Mouse (Mus musculus): ENCODE results near the gene Mlf1.

Mlf1 gene

GRCm38 (mm10) chr3:67373872-67374271 lies at the start of gene Mlf1:
Gene Mlf1, plus strand, starts transcription at chr3:67374097.
- peak; percentile 95 to 96 for DNase-seq (ENCODE audit: low spot score in 2 of 2)

- no peak for DNase-seq (ENCODE audit: low spot score in 2 of 2)
Observed at GRCm38 (mm10) chr3:67339558-67339957, 34.3 kb upstream of the Mlf1 start.

GRCm38 (mm10) chr3:67340921-67341320 lies 33.0 kb upstream of the Mlf1 start:
- DNase-seq (ENCODE audit: low spot score in 2 of 2): no peak

GRCm38 (mm10) chr3:67343004-67343662 lies 30.8 kb upstream of the Mlf1 start:
- DNase-seq (ENCODE audit: low spot score in 2 of 2): no peak

GRCm38 (mm10) chr3:67344599-67344998 lies 29.3 kb upstream of the Mlf1 start:
- DNase-seq (ENCODE audit: low spot score in 2 of 2): peak; percentile 64 to 78

- DNase-seq (ENCODE audit: low spot score in 2 of 2): no peak
Observed at GRCm38 (mm10) chr3:67346674-67347073, 27.2 kb upstream of the Mlf1 start.

GRCm38 (mm10) chr3:67351406-67352127 lies 22.3 kb upstream of the Mlf1 start:
- DNase-seq (ENCODE audit: low spot score in 2 of 2): no peak

- peak; percentile 48 to 67 for DNase-seq (ENCODE audit: low spot score in 2 of 2)
Observed at GRCm38 (mm10) chr3:67352128-67352762, 21.7 kb upstream of the Mlf1 start.

GRCm38 (mm10) chr3:67352763-67353149 lies 21.1 kb upstream of the Mlf1 start:
- DNase-seq (ENCODE audit: low spot score in 2 of 2): no peak

GRCm38 (mm10) chr3:67358376-67358775 lies 15.5 kb upstream of the Mlf1 start:
- no peak for DNase-seq (ENCODE audit: low spot score in 2 of 2)

GRCm38 (mm10) chr3:67366087-67366892 lies 7.6 kb upstream of the Mlf1 start:
- no peak for DNase-seq (ENCODE audit: low spot score in 2 of 2)

GRCm38 (mm10) chr3:67367481-67367880 lies 6.4 kb upstream of the Mlf1 start:
- no peak for DNase-seq (ENCODE audit: low spot score in 2 of 2)

- DNase-seq (ENCODE audit: low spot score in 2 of 2): no peak
Observed at GRCm38 (mm10) chr3:67369407-67370079, 4.4 kb upstream of the Mlf1 start.

- no peak for DNase-seq (ENCODE audit: low spot score in 2 of 2)
Observed at GRCm38 (mm10) chr3:67372194-67372593, 1.7 kb upstream of the Mlf1 start.

GRCm38 (mm10) chr3:67372781-67373180 lies 1.1 kb upstream of the Mlf1 start:
- no peak for DNase-seq (ENCODE audit: low spot score in 2 of 2)

- DNase-seq (ENCODE audit: low spot score in 2 of 2): peak in 1 of 2 experiments; percentile 21
Observed at GRCm38 (mm10) chr3:67374360-67374778, 472 bp downstream of the Mlf1 start.

- no peak for DNase-seq (ENCODE audit: low spot score in 2 of 2)
Observed at GRCm38 (mm10) chr3:67375063-67375462, 1.2 kb downstream of the Mlf1 start, which contains the start of gene Gm17402. Gene Gm17402, minus strand, starts transcription at chr3:67375163.

- no peak for DNase-seq (ENCODE audit: low spot score in 2 of 2)
Observed at GRCm38 (mm10) chr3:67378215-67378614, 4.3 kb downstream of the Mlf1 start.

GRCm38 (mm10) chr3:67429338-67429998 lies 55.6 kb downstream of the Mlf1 start:
- DNase-seq (ENCODE audit: low spot score in 2 of 2): no peak

- peak; percentile 95 to 96 for DNase-seq (ENCODE audit: low spot score in 2 of 2)
Observed at GRCm38 (mm10) chr3:67429999-67430380, 56.1 kb downstream of the Mlf1 start, which contains the start of gene Gfm1. Gene Gfm1, plus strand, starts transcription at chr3:67430096.

GRCm38 (mm10) chr3:67434011-67434410 lies 60.1 kb downstream of the Mlf1 start:
- no peak for DNase-seq (ENCODE audit: low spot score in 2 of 2)

Data from right cerebral cortex, postnatal 10 days (tissue).